Mouse (Mus musculus) c-Kit-positive CD71-positive TER-119-positive erythroid progenitor cells, embryonic 14.5 days (primary cell): Measurements from ENCODE around the gene Zfp872.
A peak's percentile ranks its signal among the peaks of the same experiment; 100 is the strongest.
"Not testable (repeated sequence)": the region's sequence is repeated elsewhere in the genome, so short reads cannot be mapped to it uniquely, and the experiment has no call there.

ENCODE experiments used
- DNase-seq: peaks from one replicate; pipeline ENCODE4 v3.0.0-alpha.2; 2013; ENCODE audit warnings: low spot score

The Zfp872 gene

GRCm38 (mm10) chr9:22169327-22169726, 18.6 kb upstream of the Zfp872 start:
- no peak for DNase-seq

GRCm38 (mm10) chr9:22172318-22172717, 15.6 kb upstream of the Zfp872 start:
- DNase-seq: no peak

DNA sequence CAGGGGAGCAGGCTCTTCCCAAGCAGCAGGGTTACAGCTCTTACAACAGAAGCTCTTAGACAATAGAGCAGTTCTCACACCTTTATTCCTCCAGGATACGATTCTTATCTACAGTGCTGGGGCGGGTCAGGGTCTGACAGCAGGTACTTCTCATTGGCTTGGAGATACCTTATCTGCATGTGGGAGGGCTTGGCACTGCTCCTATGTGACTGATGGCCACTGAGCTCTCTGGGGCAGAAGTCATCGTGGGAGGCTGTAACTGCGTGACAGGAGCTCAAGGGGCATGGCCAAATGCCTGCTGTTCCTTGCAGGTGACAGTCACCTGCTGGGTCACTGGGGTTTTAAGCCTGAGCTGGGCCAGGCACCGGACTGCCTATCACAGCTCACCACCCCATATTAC, 8.5 kb downstream of the Zfp872 start:
- DNase-seq: no peak

- no peak for DNase-seq
Measured at GRCm38 (mm10) chr9:22213785-22214194, 25.9 kb downstream of the Zfp872 start.

DNA sequence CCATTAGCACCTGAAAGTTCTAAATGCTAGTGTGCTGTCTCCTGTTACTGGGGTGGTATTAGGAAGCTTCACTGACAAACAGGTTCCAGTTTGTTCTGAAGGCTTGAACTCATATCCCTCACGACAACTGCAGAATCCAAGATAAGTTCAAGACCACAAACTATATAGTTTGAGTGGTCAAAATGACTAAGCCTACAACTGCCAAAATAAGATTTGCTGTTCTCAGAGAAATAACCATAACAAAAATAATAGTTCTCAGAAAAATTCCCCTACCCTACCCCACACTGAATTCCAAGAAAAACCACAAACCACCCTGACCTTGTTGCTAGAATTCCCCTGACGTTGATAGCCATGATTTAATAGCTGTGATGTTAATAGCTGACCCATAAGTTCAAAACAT, 26.7 kb downstream of the Zfp872 start:
- no peak for DNase-seq

DNA sequence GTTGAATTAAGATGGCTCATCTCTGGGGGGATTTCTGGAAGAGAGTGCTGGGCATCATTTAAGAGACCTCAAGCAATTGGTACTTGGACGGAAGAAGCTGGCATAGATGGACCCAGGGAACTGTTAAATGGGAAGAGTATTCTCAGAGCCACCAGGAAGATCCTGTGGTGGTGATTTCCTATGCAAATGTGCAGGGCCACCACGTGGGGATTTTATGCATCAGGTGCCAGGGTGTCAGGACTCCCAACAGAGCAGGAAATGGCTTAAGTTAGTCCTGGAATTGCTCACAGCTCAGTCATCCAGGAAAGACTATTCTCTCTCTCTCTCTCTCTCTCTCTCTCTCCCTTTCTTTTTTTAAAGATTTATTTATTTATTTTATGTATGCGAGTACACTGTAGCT, 28.8 kb downstream of the Zfp872 start:
- no peak for DNase-seq

GRCm38 (mm10) chr9:22217858-22218493, 30.1 kb downstream of the Zfp872 start:
- DNase-seq: no peak

DNA sequence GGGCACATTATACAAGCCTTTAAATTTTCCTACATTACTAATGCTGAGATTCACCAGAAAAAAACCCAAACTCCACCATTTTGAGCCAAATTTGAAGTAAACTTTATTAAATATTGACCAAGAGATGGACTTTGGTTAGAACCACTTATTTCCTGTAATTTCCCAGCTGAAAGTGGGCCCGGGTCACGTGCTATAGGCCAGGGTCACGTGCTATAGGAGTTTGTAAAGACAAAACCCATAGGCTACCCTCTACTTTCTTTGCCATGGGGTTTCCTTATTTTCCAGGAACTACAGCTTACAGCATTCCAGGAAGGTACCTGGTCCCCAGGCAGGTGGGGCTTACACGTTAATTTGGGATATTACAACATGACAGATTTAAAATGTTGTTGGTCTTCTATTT, 36.2 kb downstream of the Zfp872 start:
- DNase-seq: no peak

GRCm38 (mm10) chr9:22224536-22225503, 36.9 kb downstream of the Zfp872 start:
- peak; percentile 58 for DNase-seq

DNA sequence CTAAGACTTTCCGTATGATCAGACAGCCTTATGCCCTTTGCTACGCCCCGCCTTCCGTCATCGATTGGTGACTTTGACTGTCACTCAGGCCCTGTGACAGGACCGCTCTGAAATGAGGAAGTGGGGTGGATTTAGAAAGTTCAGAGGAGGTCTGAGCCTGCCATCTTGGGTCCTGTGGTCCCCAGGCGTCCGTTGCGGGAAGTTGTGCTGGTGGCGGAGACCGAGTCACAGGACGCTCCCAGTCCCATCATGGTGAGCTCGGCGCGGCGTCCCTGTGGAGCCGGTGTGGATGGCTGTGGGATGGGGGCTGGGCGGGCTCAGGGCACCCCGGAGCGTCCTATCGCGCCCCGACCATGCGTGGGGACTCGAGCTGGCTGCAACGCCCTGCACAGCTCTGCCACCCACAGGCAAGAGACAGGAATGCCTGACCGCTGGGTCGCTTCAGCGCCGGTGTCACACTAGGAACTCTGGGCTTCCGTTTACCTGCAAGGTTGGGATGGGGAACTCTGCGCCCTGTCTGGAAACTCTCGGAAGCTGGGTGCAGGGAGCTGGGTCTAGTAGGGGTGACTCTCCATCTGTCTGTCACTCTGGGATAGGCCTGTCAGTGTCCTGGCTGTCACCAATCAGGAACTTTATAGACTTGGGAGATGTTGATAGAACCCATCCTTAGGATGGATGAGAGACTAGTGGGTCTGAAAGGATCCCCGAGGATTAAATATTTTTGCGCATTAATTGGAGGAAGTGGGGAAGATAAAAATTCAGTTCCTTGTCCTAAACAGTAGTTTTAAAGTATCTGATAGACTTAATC, 37.9 kb downstream of the Zfp872 start, which contains the start of gene Zfp809:
Gene Zfp809, plus strand, starts transcription at position 134 of the 808 bp plus-strand sequence.
- peak; percentile 99 for DNase-seq

DNA sequence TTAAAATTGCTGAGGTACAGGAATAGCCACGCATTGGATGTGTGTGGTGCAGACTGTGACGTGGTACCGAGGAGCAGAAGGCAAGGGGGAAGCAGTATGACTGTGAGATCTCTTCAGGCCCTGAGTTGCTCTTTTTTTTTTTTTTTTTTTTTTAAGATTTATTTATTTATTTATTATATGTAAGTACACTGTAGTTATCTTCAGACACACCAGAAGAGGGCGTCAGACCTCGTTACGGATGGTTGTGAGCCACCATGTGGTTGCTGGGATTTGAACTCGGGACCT, 38.4 kb downstream of the Zfp872 start:
- DNase-seq: not testable (repeated sequence)

- no peak for DNase-seq
Measured at GRCm38 (mm10) chr9:22226846-22227245, 39.0 kb downstream of the Zfp872 start.

DNA sequence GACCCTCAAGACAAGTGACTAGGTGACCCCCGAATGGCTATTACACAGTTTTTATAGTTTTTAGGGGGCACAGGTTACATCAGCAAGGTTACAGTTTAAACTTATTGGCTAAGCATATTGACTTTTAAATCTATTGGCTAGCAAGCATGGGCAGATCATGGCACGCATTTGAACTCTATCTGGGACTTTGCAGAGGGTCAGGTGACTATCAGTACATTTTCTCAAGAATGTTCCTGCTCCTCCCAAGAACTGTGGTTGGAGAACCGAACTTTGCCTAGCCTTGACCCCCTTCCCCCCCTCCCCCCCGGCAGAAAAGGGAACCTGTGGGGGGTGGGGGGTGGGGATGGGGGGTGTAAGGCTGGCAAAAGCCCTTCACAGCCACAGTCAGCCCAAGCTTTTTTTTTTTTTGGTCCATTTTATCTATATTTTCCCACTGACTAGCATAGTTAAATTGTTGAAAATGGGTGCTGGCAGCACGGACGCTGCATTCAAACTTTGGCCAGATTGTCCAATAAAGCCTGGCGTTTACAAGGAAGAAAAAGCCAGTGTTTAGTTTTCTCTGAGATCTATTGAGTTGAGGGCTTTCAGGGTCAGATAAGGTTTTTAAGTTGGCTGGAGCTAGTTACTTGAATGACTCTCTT, 41.6 kb downstream of the Zfp872 start:
- no peak for DNase-seq

GRCm38 (mm10) chr9:22230061-22230460, 42.2 kb downstream of the Zfp872 start:
- no peak for DNase-seq

- peak; percentile 21 for DNase-seq
Measured at GRCm38 (mm10) chr9:22230556-22230955, 42.7 kb downstream of the Zfp872 start.

- DNase-seq: no peak
Measured at GRCm38 (mm10) chr9:22240001-22240400, 52.1 kb downstream of the Zfp872 start.

DNA sequence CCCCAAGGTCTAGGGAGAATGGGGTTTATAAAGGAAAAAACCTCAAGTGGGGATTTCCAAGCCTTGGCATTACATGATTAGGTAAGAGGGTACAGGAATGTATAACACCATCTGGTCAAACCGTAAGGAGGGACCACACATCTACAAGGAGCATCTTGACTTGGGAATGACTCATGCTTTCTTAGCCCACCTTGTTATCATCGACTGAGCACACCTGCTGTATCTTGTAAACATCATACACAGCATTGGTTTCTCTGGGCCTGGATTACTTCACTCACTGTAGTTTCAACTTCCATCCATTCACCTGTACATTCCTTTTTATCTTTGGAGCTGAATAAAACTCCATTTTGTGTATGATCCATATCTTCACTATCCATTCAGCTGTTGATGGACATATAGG, 56.4 kb downstream of the Zfp872 start:
- no peak for DNase-seq
